Mouse (Mus musculus) brain, embryonic 14.5 days (tissue): Measurements from ENCODE around the gene Fam189a2.

Experiments used
- CTCF ChIP-seq: fragments of 200-500 bp; IDR thresholded peaks from 2 replicates; pipeline ENCODE4 v1.5.1; 2012; ENCODE audit warnings: inconsistent platforms, mild to moderate bottlenecking, moderate library complexity, borderline replicate concordance; ENCODE audit not compliant: insufficient read depth, insufficient read length; ENCODE audit errors: extremely low read depth
- POLR2A ChIP-seq: fragments of 200-500 bp; IDR thresholded peaks from 2 replicates; pipeline ENCODE4 v1.6.1; 2012; ENCODE audit warnings: mild to moderate bottlenecking, inconsistent platforms, borderline replicate concordance; ENCODE audit not compliant: poor library complexity, insufficient read depth, insufficient read length, severe bottlenecking; ENCODE audit errors: extremely low read depth

GRCm38 (mm10) chr19:24032654-24033236 lies 1.9 kb upstream of the Fam189a2 start:
- no peak for TF ChIP-seq POLR2A
- TF ChIP-seq CTCF, result no peak
